Mouse (Mus musculus): Measurements from ENCODE around the gene Ehd2. TPM values are rescaled to one million over a fixed set of nuclear protein-coding genes. Genes with fewer than 3 reads are reported as not detected.
A peak's percentile ranks its signal among the peaks of the same experiment; 100 is the strongest.

Ehd2 gene
- total RNA-seq (2021), result 1 to 10 TPM; 4.5 to 6.1 TPM
- long read RNA-seq, experiment 1, full-length matches to known transcripts, result 6 of 10 reads
- long read RNA-seq, experiment 1, partial matches to known transcripts, result 0 of 10 reads
- long read RNA-seq, experiment 1, other reads (novel, unspliced or antisense), result 4 of 10 reads
- long read RNA-seq, experiment 2, full-length matches to known transcripts, result 4 of 5 reads
- long read RNA-seq, experiment 2, partial matches to known transcripts, result 0 of 5 reads
- long read RNA-seq, experiment 2, other reads (novel, unspliced or antisense), result 1 of 5 reads

DNA sequence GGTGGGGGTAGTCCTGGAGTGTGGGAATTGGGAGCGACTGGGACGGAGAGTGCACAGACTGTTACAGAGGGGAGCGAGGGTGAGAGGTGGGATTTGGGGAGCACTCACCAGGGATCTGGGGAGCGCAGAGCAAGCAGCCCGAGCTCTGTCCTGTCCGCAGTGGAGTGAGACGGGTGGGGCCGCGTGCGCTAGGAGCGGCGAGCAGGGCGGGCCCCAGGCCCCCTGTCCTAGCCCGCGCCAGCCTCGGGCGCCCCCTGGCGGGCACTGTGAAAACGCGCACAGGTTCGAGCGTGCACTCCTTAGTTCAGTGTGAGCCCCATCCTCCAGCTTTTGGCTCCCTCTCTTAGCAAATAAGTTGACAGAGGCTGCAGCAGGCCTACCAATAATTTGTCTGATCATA lies at the start of gene Ehd2:
Gene Ehd2 (minus strand): TSS at position 256 of the 400 bp plus-strand sequence.
- DNase-seq (ENCODE audit: low spot score in 2 of 2), result peak; percentile 42 to 62

DNA sequence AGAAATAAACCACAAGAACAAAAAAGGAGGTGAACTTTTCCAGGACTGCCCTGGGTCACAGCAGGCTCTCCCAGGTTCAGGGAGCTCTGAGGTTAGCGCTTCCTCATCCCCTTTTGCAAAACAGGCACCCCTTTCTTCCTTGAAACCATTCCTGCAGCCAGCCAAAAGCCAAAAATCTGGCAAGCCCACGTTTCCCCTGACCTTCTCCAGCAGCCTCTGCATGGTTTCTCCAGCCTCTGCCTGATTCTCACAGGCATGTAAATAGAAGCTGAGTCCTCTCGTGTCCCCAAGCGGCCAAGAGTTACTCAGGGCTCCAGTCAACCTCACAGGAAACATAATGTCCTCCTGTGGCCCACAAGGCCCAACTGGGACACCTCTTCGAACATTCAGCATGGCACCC lies 48.0 kb upstream of the Ehd2 start:
- DNase-seq (ENCODE audit: low spot score in 2 of 2), result no peak

DNA sequence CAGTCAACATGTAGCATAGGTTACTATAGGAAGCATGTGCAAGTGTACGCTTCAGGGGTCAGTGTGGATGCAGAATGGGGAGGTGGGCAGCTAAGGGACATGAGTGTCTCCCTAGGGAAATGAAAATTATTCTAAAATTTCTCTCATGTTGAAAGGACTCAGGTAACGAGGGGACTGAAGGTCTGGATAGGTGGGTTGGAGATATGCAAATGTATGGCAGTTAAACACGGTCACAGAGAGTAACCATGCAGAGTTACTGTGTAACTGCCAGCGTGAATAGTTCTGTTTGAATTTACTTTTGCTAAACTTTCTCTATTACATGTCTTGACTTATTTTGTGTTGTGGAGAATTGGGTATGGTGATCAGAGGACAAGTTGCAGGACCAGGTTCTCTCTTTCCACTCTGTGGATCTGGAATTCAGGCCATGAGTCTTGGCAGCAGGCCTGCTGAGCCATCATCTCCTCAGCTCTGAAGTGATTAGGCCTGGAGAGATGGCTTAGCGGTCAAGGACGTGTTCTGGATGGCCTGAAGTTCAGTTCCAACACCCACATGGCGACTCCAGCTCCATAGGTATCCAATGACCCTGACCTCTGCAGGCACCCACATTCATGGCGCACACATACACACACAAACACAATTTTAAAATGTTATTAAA lies 47.3 kb upstream of the Ehd2 start:
- no peak for DNase-seq (ENCODE audit: low spot score in 2 of 2)

DNA sequence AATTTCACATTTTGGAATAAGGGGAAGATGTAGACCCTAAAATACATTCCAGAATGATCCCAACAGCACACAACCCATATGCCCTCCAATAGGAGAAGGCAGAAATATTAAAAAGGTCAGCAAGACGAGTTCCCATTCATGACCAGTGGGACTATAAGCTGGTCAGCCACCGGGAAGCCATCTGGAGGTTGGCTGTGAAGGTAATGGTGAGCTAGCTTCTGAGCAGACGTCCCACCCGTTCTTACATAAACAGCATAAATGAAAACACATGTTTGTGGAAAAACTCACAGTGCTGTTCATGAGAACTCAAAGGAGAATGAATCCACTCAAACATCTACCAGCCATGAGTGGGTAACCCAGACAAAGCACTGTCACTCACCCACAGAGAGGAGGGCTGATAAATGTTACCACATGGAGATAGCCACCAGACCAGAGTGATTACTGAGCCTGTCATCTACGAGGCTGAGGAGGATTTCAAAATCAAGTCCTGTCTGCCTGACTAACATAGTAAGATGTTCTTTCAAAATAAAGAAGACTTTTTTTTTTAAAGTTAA lies 46.4 kb upstream of the Ehd2 start:
- no peak for DNase-seq (ENCODE audit: low spot score in 2 of 2)

DNA sequence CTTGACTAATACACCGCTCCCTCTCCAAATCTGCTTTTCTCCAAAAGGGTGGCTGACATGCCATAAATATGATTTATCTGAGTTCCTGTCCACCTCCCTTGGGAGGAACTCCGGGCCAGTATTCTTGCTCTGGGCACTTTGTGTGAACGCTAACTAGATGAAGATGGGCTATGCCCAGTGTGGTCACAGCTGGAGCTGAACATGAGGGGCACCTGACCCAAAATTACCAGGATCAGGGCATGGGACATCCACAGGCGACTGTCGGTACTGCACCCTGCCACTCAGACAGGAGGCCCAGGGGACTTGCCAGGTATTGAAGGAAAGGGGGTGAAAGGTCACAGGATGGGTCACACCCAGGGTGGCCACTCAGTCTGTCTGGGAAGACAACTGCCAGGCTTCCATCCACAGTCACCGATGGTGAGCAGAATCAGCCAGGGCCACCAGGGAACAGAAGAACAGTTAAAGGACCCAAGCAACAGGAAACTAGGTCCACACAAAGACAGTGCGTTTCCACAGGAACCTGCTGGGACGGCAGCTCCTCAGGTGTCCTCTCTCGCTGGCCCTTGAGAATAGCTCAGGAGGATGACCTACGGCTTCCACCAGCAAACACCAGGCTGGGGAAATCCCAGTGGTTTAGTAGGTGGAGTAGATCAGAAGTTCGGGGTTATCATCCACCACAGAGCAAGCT lies 45.4 kb upstream of the Ehd2 start:
- no peak for DNase-seq (ENCODE audit: low spot score in 2 of 2)

DNA sequence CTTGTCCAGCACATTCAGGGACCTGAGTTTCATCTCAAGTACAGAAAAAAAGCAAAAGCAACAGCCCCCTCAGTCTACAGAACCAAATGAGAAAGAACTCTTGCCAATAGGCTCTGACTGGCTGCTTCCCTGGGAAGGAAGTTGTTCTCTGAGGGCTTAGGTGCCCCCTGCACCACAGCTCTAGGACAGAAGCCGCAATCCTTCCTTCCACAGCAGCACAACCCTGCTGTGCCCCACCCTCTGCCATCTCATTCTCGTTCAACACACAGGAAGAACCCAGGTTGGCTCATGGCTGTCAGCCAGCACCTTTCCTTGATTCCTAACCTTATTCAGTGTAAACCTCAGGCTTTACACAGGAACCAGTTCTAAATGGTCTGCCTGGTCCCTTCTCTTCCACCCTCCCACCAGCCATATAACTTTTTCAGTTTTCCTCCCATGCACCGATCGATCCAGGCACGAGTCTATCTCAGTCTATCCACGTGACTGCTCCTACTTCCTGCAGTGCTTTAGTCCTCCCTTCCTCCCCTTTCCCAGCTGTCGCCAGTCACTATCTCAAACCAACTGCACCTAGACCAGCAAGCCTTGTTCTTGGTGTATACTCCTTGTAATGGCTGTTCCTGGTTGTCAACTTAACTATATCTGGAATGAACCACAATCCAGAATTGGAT lies 44.2 kb upstream of the Ehd2 start:
- DNase-seq (ENCODE audit: low spot score in 2 of 2), result no peak

DNA sequence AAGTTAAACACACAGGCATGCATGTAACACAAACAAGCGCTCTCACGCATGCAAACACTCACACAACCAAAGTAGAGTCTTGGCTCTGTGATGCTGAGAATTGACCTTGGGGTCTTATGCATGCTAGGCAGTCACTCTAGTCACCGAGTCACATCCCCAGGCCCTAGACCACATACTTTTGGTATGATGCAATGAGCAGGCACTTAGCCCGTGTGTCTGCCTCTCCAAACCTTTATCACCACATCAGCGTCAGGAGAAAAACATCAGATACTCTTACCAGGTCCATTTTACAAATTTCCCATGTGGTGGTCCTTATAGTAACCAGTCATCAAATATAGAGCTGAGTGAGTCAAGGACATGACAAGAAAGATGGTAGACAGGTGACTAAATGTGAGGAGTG lies 43.3 kb upstream of the Ehd2 start:
- DNase-seq (ENCODE audit: low spot score in 2 of 2), result no peak

DNA sequence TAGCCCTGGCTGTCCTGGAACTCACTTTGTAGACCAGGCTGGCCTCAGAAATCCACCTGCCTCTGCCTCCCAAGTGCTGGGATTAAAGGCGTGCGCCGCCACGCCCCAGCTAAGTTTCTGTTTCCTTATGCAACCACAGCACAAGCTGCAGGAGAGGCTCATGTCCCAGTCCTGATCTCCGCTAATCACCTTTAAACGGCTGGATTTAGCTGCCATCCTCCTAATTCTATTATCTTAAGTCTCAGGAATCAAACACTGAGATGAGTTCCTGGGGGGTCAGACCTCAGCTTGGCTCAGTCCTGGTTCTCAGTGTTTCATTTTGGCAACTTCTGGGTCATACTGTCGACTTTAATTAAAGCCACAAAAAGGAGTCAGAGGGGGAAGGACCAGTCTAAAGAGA lies 42.3 kb upstream of the Ehd2 start:
- DNase-seq (ENCODE audit: low spot score in 2 of 2), result no peak

DNA sequence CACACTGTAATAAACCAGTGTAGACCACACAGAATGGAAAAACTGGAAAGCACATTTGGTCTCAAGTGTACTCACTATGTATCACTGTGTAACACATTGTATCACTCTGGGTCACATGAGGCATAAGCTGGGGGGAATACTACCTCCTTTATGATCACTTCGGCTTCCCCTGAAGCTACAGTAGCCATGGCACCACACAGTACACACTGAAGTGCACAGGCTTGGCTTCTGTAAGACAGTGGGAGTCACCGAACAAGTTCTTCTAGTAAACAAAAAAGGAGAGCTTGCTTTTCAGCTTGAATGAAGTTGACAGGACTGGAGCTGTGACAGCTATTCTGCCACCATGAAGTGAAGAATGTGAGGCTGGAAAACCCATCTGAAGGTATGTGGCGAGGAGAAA lies 37.7 kb upstream of the Ehd2 start:
- DNase-seq (ENCODE audit: low spot score in 2 of 2), result no peak

DNA sequence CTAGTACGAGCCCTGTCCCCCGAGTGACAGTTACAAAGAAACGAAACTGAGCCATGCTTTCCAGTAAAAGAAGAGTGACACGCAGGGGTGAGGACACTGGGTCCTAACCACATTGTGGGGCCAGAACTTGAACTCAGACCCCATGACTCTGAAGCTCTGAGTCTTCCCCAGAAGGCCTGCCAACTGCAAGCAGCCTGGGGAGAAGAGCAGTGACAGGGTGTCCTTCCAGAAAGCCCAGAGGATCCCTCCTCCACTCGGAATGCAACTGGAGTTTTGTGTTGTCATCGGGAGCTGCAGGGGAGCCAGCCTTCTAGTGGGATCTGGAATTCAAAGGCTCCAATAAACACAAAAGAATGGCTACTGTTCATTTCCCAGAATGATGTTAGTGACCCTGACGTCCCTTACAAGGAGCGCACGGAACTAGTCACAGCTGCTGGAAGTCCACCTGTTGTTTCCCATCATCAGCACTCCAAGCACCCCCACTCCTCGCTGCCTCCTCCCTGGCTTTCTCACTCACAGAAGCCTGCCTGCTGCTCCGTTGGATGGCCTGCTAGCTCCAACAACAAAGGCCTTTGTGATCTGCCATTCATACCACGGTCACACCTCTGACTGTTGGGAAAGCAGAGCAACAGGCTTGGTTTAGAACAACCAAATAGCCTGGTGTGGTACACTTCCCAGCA lies 37.0 kb upstream of the Ehd2 start:
- no peak for DNase-seq (ENCODE audit: low spot score in 2 of 2)

DNA sequence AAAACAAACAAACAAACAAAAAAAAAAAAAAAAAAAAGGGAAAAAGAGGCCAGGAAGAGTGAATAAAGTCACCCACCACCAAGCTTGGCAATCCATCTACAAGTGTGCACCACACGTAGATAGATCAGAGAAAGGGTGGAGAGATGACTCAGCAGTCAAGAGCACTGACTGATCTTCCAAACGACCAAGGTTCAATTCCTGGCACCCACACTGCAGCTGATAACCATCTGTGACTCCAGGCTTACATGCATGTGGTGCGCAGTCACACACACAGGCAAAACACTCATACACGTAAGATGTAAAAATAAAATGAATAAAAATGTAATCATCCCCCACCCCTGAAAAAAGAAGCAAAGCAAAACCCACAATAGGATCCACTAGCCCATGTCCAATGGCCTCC lies 35.7 kb upstream of the Ehd2 start:
- DNase-seq (ENCODE audit: low spot score in 2 of 2), result no peak

DNA sequence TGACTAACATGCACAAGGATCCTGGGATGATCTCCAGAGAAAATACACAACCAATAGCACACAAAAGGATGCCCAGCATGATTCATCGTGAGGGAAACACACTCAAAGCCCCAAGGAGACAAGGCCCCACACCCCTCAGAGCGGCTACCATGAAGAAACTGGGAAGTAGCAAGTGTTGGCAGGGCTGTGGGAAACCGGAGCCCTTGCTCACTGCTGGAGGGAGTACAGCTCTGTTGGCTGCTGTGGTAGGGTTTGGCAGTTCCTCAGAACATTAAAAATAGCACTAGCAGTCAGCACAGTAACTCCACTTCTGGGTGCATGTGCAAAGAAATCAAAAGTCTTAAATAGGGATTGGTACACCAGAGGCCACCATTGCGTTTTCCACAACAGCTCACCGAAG lies 34.8 kb upstream of the Ehd2 start:
- DNase-seq (ENCODE audit: low spot score in 2 of 2), result peak; percentile 65 to 79

DNA sequence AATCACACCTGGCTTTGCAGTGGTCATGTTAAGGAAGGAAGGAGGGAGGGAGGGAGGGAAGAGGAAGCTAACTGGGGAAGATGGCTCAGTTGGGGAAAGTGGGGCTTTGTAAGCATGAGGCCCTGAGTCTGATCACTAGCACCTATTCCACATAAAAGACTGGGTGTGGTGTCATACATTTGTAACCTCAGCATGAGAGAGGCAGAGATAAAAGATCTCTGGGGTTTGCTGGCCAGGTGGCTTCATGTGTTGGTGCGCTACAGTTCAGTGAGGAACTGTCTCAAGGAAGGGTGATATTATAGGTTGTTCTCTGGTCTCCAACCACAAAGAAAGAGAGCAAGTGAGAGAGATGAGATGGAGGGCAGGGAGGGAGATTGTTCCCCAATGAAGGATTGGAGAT lies 34.3 kb upstream of the Ehd2 start:
- no peak for DNase-seq (ENCODE audit: low spot score in 2 of 2)

DNA sequence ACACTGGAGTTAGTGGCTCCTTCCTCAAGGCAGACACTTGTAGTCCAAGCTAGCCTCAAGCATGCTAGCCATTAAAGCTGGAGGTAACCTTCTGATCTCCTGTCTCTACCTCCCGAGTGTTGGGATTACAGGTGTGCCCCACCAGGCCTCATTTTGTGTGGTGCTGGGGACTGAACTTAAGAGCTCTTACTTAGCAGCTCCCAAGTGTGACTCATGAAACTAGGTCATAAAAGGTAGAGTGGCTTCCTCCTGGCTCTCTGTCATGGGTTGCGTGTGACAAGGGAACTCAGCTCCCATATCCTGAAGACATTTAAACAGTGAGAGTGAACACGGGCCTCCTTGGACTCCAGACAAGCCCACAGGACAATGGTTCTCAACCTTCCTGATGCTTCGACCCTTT lies 26.4 kb upstream of the Ehd2 start:
- no peak for DNase-seq (ENCODE audit: low spot score in 2 of 2)

DNA sequence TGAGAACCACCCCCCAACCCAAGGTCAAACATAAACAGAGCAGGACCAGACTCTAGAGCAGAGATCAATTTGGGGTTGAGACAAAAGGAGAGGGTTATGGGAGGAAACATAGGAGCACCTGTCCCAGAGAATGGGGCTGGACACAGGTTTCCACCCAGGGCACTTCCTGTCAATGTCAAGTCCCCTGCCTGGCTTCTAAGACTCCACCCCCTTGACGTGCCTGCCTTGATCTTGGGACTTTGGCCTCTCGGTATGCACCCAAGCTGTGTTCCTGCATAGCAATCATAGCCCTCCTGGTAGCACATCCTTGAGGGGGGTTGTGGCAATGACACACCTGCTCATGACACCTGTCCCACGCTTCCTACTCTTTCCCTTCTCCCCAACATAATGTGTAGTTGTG lies 25.8 kb upstream of the Ehd2 start:
- DNase-seq (ENCODE audit: low spot score in 2 of 2), result no peak

DNA sequence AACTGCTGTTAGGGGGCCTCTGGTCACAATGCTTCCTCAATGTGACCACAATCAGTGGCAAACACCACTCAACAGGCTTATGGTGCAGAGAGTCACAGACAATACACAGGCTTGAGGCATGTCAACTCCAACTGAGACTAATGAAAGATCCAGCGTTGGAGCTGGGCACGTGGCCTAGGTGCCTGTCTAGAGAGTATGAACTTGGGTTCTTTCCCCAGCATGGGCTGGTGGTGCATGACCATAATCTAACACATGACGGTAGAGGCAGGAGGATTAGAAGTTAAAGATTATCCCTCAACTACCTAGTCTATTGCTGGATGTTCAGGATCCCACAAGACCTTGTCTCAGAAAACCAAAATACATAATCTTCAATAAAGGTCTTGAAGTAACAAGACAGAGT lies 24.4 kb upstream of the Ehd2 start:
- DNase-seq (ENCODE audit: low spot score in 2 of 2), result no peak

DNA sequence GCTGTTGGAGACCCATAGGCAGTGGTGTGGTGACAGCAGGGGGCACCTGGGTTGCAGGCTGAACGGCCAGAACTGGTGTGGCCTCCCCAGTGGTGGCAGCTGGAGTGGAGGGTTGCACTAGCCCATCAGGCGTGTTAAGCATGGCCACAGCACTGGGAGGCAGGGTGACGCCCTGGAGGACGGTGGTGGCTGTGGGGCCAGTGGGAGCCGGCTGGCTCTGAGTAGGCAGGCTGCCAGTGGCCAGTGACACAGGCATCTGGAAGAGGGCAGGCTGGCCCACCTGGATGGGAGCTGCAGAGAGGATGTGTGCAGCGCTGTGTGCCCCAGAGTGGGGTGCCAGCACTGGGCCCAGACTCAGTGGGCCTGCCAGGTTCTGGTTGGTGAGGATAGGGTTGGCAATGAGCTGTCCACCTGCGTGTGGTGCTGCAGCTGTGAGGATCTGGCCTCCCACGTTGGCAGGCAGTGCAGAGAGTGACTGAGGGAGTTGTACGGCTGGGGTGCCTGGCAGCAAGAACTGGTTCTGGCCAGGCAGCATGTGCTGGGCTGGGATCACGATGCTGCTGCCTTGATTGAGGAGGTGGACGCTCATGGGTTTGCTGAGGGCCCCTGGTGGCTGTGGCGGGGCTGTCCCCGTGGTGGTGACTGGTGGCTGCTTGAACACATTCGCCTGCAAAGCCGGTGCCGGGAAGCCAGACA lies 20.4 kb upstream of the Ehd2 start:
- peak; percentile 41 to 56 for DNase-seq (ENCODE audit: low spot score in 2 of 2)

DNA sequence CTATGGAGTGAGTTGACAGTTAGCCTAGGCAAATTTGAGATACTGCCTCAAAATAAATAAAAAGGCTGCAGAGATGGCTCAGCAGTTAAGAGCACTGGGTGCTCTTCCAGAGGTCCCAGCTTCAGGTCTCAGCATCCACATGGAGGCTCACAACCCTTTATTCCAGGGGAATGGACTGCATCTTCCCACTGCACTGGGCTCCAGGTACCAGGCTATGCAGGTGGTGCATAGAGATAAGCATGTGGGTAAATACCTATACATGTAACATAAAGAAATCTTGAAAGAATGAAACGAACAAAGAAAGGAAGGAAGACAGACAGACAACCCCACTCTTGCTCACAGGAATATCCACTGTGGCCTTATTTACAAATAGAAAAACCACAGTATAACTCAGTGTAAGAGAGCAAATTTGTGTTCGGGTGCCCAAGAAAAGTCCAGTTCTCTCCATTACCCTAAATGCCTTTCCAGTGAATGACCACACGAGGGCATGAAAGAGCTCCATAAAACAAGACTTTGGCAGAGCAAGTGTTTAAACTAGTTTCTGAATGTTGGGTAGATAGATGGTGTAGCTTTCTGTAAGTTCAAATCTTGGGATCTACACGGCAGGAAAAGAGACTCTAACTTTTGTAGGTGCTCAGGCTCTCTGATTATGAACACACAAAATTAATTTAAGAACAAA lies 15.5 kb upstream of the Ehd2 start:
- peak in 1 of 2 experiments; percentile 37 for DNase-seq (ENCODE audit: low spot score in 2 of 2)

DNA sequence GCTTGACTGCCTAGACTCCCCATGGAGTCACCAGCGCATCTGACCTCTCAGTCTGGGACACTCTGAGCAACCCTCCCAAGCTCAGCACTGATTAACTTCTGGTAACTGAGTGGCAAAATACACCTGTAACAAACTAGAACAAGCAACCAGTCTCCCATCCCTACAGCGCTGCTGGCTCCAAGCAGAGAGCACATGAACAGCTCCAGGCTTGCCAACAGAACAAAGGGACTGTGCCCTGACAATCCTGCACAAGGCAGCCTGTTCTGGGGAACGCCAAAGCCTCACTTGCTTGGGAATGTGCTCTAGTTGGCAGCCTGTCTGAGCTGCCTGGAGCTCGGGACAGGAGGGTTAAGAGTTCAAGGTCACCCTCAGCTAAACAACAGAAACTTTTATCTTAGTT lies 14.2 kb upstream of the Ehd2 start:
- DNase-seq (ENCODE audit: low spot score in 2 of 2), result no peak

DNA sequence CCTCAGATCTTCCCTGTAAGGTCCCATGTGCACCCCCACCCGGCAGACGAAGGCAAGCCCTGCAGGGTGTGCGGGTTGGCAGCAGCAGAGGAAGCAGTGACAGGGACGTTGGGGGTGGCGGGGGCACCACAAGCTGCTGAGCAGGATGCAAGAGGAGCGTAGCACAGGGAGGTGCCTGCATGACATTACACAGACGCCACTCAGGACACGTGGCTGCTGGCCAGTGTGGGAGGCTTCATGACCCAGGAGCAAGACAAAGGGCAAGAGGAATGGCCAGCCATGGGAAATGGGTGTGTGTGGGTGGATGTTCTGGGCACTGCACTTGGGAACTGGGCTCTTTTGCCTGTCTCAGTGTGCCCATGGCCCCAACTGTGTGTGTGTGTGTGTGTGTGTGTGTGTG lies 12.9 kb upstream of the Ehd2 start:
- peak; percentile 63 to 65 for DNase-seq (ENCODE audit: low spot score in 2 of 2)
